Mouse (Mus musculus) heart, embryonic 11.5 days (tissue): ENCODE measurements at regions not wholly inside any gene's neighbourhood (a gene's known extent, or its start where the extent isn't known, plus 50 kb on each side); places are given as distances from the start of the nearest gene placed in this dataset.

Experiments used
- ATAC-seq: fragments of 200-750 bp; cut with Nextera tagmentation; replicated peaks from 2 replicates; pipeline ENCODE4 v1.8.0; 2017; ENCODE audit warnings: moderate library complexity; ENCODE audit not compliant: insufficient number of reproducible peaks, low FRiP score, low TSS enrichment
- H3K27ac ChIP-seq: fragments of 300-500 bp; sonication (generic); 2 replicates; pipeline ENCODE4 v1.5.1; 2014; ENCODE audit warnings: mild to moderate bottlenecking, low read depth, low read length
- H3K27me3 ChIP-seq: fragments of 300-500 bp; sonication (generic); 2 replicates; pipeline ENCODE4 v1.6.1; 2014; ENCODE audit warnings: mild to moderate bottlenecking, low read length, mixed read lengths; ENCODE audit not compliant: control insufficient read depth, insufficient read depth
- H3K36me3 ChIP-seq: fragments of 300-500 bp; sonication (generic); 2 replicates; pipeline ENCODE4 v1.6.1; 2014; ENCODE audit warnings: mild to moderate bottlenecking, low read length, moderate library complexity, mixed read lengths; ENCODE audit not compliant: control insufficient read depth, insufficient read depth
- H3K4me1 ChIP-seq: fragments of 300-500 bp; sonication (generic); 2 replicates; pipeline ENCODE4 v1.6.1; 2014; ENCODE audit warnings: low read length; ENCODE audit not compliant: control insufficient read depth, insufficient read depth
- H3K4me2 ChIP-seq: fragments of 300-500 bp; sonication (generic); 2 replicates; pipeline ENCODE4 v1.6.1; 2014; ENCODE audit warnings: mild to moderate bottlenecking, moderate library complexity
- H3K4me3 ChIP-seq: fragments of 300-500 bp; sonication (generic); 2 replicates; pipeline ENCODE4 v1.5.1; 2014; ENCODE audit warnings: low read depth, low read length
- H3K9ac ChIP-seq: fragments of 300-500 bp; sonication (generic); 2 replicates; pipeline ENCODE4 v1.6.1; 2014; ENCODE audit warnings: mild to moderate bottlenecking, low read depth, low read length, moderate library complexity
- H3K9me3 ChIP-seq: fragments of 300-500 bp; sonication (generic); replicated peaks from 2 replicates; pipeline ENCODE4 v1.6.1; 2016; ENCODE audit warnings: low read length; ENCODE audit not compliant: control insufficient read depth
- WGBS: fragments of 180-500 bp; shearing (Covaris S2); extraction: QIAGEN DNeasy Blood & Tissue Kit; methylation state at CpG from one replicate; pipeline ENCODE4 v1.1.7; 2014; ENCODE audit not compliant: insufficient replicate concordance; 5-methylcytosine and 5-hydroxymethylcytosine counted together

- no peaks in the 10 kb centered on the region for H3K9me3 ChIP-seq
- H3K4me3 ChIP-seq: no peak overlapping the region
- no peak overlapping the region for H3K9ac ChIP-seq
- 0 out of 2 replicates have a peak, but pooled peaks have one; percentile 52 for ATAC-seq
- no peak overlapping the region for H3K27ac ChIP-seq
- H3K36me3 ChIP-seq: no peaks in the 10 kb centered on the region
- no peaks in the 10 kb centered on the region for H3K4me1 ChIP-seq
- WGBS: 48% methylated on average over 5 of the region's 5 CpGs
- no peaks in the 10 kb centered on the region for H3K27me3 ChIP-seq
- peak overlapping the region; percentile 0; the same call in 1 of the 2 replicates for H3K4me2 ChIP-seq
These were observed 2113.7 kb upstream of the 5930422O12Rik start for GRCm38 (mm10) chr8:31314692-31315358.

GRCm38 (mm10) chr8:31315359-31315705 lies 2113.2 kb upstream of the 5930422O12Rik start:
- 0 out of 2 replicates have a peak, but pooled peaks have one; percentile 57 for ATAC-seq
- Histone ChIP-seq H3K27ac (no peak overlapping the region), H3K4me3 (no peak overlapping the region), H3K9me3 (no peaks in the 10 kb centered on the region), H3K27me3 (no peaks in the 10 kb centered on the region), H3K4me2 (peak overlapping the region; percentile 0; the same call in 1 of the 2 replicates), H3K9ac (no peak overlapping the region), H3K36me3 (no peaks in the 10 kb centered on the region), H3K4me1 (no peaks in the 10 kb centered on the region)
- 36% methylated on average over 8 of the region's 8 CpGs for WGBS

- H3K9me3 ChIP-seq: no peaks in the 10 kb centered on the region
- H3K36me3 ChIP-seq: no peaks in the 10 kb centered on the region
- H3K9ac ChIP-seq: no peak overlapping the region
- H3K4me2 ChIP-seq: no peak overlapping the region
- no peak overlapping the region for H3K4me3 ChIP-seq
- no peaks in the 10 kb centered on the region for H3K27me3 ChIP-seq
- no peaks in the 10 kb centered on the region for H3K4me1 ChIP-seq
- no peak for ATAC-seq
- 86% methylated on average over 7 of the region's 7 CpGs for WGBS
- no peak overlapping the region for H3K27ac ChIP-seq
These were observed 2094.8 kb upstream of the 5930422O12Rik start for GRCm38 (mm10) chr8:31333545-31334297.

- Histone ChIP-seq H3K4me3 (no peak overlapping the region), H3K27me3 (no peaks in the 10 kb centered on the region), H3K4me1 (no peaks in the 10 kb centered on the region), H3K9ac (no peak overlapping the region), H3K9me3 (no peaks in the 10 kb centered on the region), H3K4me2 (no peak overlapping the region), H3K27ac (no peak overlapping the region), H3K36me3 (no peaks in the 10 kb centered on the region)
- WGBS: 57% methylated on average over 4 of the region's 4 CpGs
- no peak for ATAC-seq
These were observed 2080.0 kb upstream of the 5930422O12Rik start for GRCm38 (mm10) chr8:31348504-31348903.

GRCm38 (mm10) chr8:31369636-31370035 lies 2058.9 kb upstream of the 5930422O12Rik start:
- WGBS: 78% methylated on average over 5 of the region's 5 CpGs
- H3K27me3 ChIP-seq: no peaks in the 10 kb centered on the region
- no peaks in the 10 kb centered on the region for H3K9me3 ChIP-seq
- H3K4me3 ChIP-seq: no peak overlapping the region
- no peak overlapping the region for H3K9ac ChIP-seq
- no peaks in the 10 kb centered on the region for H3K36me3 ChIP-seq
- H3K27ac ChIP-seq: no peak overlapping the region
- no peak for ATAC-seq
- no peaks in the 10 kb centered on the region for H3K4me1 ChIP-seq
- H3K4me2 ChIP-seq: no peak overlapping the region

- Histone ChIP-seq H3K9ac (no peak overlapping the region), H3K4me1 (no peaks in the 10 kb centered on the region), H3K4me3 (no peak overlapping the region), H3K27me3 (no peaks in the 10 kb centered on the region), H3K27ac (no peak overlapping the region), H3K9me3 (no peaks in the 10 kb centered on the region), H3K36me3 (no peaks in the 10 kb centered on the region), H3K4me2 (no peak overlapping the region)
- 57% methylated on average over 3 of the region's 3 CpGs for WGBS
- no peak for ATAC-seq
These were observed 2058.1 kb upstream of the 5930422O12Rik start for GRCm38 (mm10) chr8:31370137-31371010.

GRCm38 (mm10) chr8:31371656-31372055 lies 2056.9 kb upstream of the 5930422O12Rik start:
- no peaks in the 10 kb centered on the region for H3K9me3 ChIP-seq
- H3K9ac ChIP-seq: no peak overlapping the region
- no peak for ATAC-seq
- no peaks in the 10 kb centered on the region for H3K27me3 ChIP-seq
- H3K4me2 ChIP-seq: no peak overlapping the region
- 70% methylated on average over 5 of the region's 5 CpGs for WGBS
- no peak overlapping the region for H3K27ac ChIP-seq
- H3K4me3 ChIP-seq: no peak overlapping the region
- no peaks in the 10 kb centered on the region for H3K4me1 ChIP-seq
- no peaks in the 10 kb centered on the region for H3K36me3 ChIP-seq

- Histone ChIP-seq H3K9me3 (no peaks in the 10 kb centered on the region), H3K27me3 (no peaks in the 10 kb centered on the region), H3K4me3 (no peak overlapping the region), H3K36me3 (no peaks in the 10 kb centered on the region), H3K4me2 (no peak overlapping the region), H3K4me1 (no peaks in the 10 kb centered on the region), H3K9ac (no peak overlapping the region), H3K27ac (no peak overlapping the region)
- no peak for ATAC-seq
- WGBS: 72% methylated on average over 2 of the region's 2 CpGs
These were observed 2056.1 kb upstream of the 5930422O12Rik start for GRCm38 (mm10) chr8:31372397-31372796.
